Mouse (Mus musculus) ES-E14 (cell line): Measurements from ENCODE around the gene Sdc3. TPM values are rescaled to one million over a fixed set of nuclear protein-coding genes. Genes with fewer than 3 reads are reported as not detected.

ENCODE experiments used
- DNase-seq: peaks from one replicate; pipeline ENCODE4 v3.0.0-alpha.2; 2013; ENCODE audit warnings: low read depth, low spot score
- H3K27ac ChIP-seq: 2 replicates; pipeline ENCODE4 v1.5.1; 2012; ENCODE audit warnings: low read depth, mild to moderate bottlenecking, low read length, moderate library complexity, mixed read lengths; ENCODE audit not compliant: poor library complexity, insufficient read depth, severe bottlenecking
- H3K36me3 ChIP-seq: 2 replicates; pipeline ENCODE4 v1.6.1; 2012; ENCODE audit warnings: mild to moderate bottlenecking, low read length, moderate library complexity, mixed read lengths; ENCODE audit not compliant: control insufficient read depth, poor library complexity, insufficient read depth, severe bottlenecking
- H3K4me1 ChIP-seq, 2 experiments: fragments of 150-350 bp in 1 of 2; sonication (generic) in 1 of 2; 2 replicates each; pipeline ENCODE4 v1.6.1; 2012; ENCODE audit warnings: low read length in 2 of 2, mild to moderate bottlenecking in 1 of 2, mixed read lengths in 1 of 2; ENCODE audit not compliant: control insufficient read depth in 2 of 2, insufficient read depth in 2 of 2, poor library complexity in 1 of 2
- H3K4me3 ChIP-seq, 2 experiments: fragments of 150-350 bp in 1 of 2; sonication (generic) in 1 of 2; 2 replicates each; pipeline ENCODE4 v1.5.1; 2012; ENCODE audit warnings: low read length in 2 of 2, low read depth in 1 of 2, mild to moderate bottlenecking in 1 of 2, mixed read lengths in 1 of 2; ENCODE audit not compliant: insufficient read depth in 1 of 2, poor library complexity in 1 of 2, severe bottlenecking in 1 of 2
- H3K9ac ChIP-seq: 2 replicates; pipeline ENCODE4 v1.6.1; 2012; ENCODE audit warnings: low read depth, mild to moderate bottlenecking, low read length, mixed read lengths; ENCODE audit not compliant: poor library complexity, insufficient read depth, severe bottlenecking
- H3K9me3 ChIP-seq: fragments of 150-350 bp; sonication (generic); 2 replicates; pipeline ENCODE4 v1.6.1; 2012; ENCODE audit warnings: low read depth, mild to moderate bottlenecking, low read length; ENCODE audit not compliant: control insufficient read depth, insufficient read depth
- CHD2 ChIP-seq: IDR thresholded peaks from 2 replicates; pipeline ENCODE4 v1.6.1; 2014; ENCODE audit warnings: mild to moderate bottlenecking, low read depth, low read length, inconsistent platforms
- HCFC1 ChIP-seq: IDR thresholded peaks from 2 replicates; pipeline ENCODE4 v1.6.1; 2012; ENCODE audit warnings: low read length, inconsistent platforms, borderline replicate concordance; ENCODE audit not compliant: insufficient read depth
- MAFK ChIP-seq: IDR thresholded peaks from 2 replicates; pipeline ENCODE4 v1.6.1; 2014; ENCODE audit warnings: mild to moderate bottlenecking, low read depth, low read length, inconsistent platforms; ENCODE audit not compliant: insufficient read depth
- ZC3H11A ChIP-seq: IDR thresholded peaks from 2 replicates; pipeline ENCODE4 v1.6.1; 2012; ENCODE audit warnings: low read depth, mild to moderate bottlenecking, inconsistent platforms, low read length, borderline replicate concordance
- ZNF384 ChIP-seq: IDR thresholded peaks from 2 replicates; pipeline ENCODE4 v1.6.1; 2012; ENCODE audit warnings: low read depth, low read length, inconsistent platforms
- in situ Hi-C, 2 experiments: fragments of 600-800 bp; cut with MboI; formaldehyde crosslinking; loops; one replicate each; pipeline ENCODE4 v1.15.1; 2025; ENCODE audit warnings: low sequenced_read_pairs in 2 of 2, inconsistent platforms in 1 of 2; ENCODE audit not compliant: unreplicated experiment in 2 of 2
- total RNA-seq: library from RNA; depleted of rRNA; stranded (reverse); fragments of 300-350 nt; gene quantifications from 2 replicates; pipeline ENCODE4 v1.2.3, GENCODE M21; 2012

Sdc3 gene
- total RNA-seq, 1 experiment = 8.7 TPM

DNA sequence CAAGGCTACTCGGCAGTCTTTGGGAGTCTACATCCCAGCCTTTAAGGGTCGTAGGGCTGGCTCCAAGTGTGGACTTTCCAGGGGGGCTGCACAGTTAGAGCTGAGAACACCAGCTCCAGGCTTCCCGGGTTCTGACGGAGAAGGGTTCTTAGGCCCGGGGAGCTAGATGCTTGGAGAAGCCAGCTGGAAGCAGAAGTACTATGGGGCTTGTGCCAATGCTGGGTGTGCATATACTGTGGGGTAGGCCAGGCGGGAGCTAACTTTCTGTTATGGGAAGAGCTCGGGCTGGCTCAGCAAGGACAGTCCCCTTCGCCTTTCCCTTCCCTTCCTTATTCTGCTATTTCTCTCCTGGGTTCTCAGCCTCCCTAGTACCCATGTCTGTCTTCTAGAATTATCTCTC is 23.5 kb downstream of the Sdc3 start:
- no peak overlapping the region for H3K27ac ChIP-seq
- DNase-seq = no peak
- H3K4me1 ChIP-seq = peaks cover 0 to 2% of the 10 kb centered on the region in 2 experiments; a peak in 1 of 4 replicates
- H3K9ac ChIP-seq = no peak overlapping the region
- no peaks in the 10 kb centered on the region for H3K36me3 ChIP-seq
- no peaks in the 10 kb centered on the region for H3K9me3 ChIP-seq
- in situ Hi-C loops = no loop called here
- no peak overlapping the region for H3K4me3 ChIP-seq
- TF ChIP-seq MAFK = no peak
- TF ChIP-seq ZC3H11A = no peak
- TF ChIP-seq ZNF384 = no peak
- no peak for TF ChIP-seq CHD2
- no peak for TF ChIP-seq HCFC1

DNA sequence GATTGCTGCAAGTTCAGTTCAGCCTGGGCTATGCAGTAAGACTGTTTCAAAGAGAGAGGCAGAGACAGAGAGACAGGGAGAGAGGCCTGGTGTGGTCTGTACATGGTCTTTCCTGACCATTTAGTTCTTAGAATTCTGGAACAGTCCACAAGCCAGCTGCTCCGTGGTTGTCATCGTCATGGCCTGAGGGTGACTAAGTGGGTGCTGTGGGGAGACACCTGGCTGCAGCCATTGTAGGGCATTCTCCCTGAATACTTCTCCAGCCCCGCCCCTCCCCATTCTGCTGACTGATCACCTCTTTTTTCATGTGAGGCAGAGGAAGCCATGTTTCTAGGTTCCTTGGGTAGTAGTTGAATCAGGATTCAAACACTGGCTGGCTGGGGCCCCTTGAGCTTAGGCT is 27.5 kb downstream of the Sdc3 start:
- in situ Hi-C loops = no loop called here
- Histone ChIP-seq H3K4me1 (peaks cover 0 to 2% of the 10 kb centered on the region in 2 experiments; a peak in 1 of 4 replicates), H3K9me3 (no peaks in the 10 kb centered on the region), H3K4me3 (no peak overlapping the region), H3K9ac (no peak overlapping the region), H3K27ac (no peak overlapping the region), H3K36me3 (no peaks in the 10 kb centered on the region)
- no peak for DNase-seq
- TF ChIP-seq CHD2 (no peak), MAFK (no peak), HCFC1 (no peak), ZC3H11A (no peak), ZNF384 (no peak)

DNA sequence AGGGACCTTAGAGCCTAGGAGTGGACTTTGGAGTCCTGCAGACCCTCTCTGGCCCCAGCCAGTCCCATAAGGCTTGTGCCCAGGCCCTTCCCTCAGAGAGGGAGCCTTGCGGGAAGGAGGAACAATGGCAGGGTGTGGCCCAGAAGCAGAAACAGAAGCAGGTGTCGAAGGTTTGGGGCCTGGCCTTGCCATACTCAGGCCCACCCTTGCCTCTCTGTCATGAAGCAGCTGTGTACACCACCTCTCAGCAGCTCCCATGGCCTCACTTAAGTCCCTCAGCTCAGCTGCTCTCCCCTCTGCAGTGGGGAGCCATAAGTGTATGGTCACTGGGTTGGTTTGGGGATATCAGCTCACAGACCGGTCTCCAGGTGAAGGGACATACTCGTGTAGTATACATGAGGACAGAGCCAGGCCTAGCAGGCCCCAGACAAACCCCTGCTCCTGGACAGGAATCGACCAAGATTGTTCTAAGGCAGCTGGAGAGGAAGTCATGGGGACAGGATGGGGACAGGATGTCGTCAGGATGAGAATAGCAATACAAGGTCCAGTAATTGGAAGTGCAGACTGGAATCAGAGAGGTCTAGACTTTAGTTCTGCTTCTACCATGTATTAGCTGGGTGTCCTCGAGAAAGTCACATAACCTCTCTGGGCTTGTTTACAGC is 28.4 kb downstream of the Sdc3 start:
- TF ChIP-seq CHD2 = no peak
- TF ChIP-seq ZNF384 = no peak
- TF ChIP-seq ZC3H11A = no peak
- TF ChIP-seq MAFK = no peak
- no peak for TF ChIP-seq HCFC1
- Histone ChIP-seq H3K27ac (no peak overlapping the region), H3K4me1 (peaks cover 0 to 2% of the 10 kb centered on the region in 2 experiments; a peak in 1 of 4 replicates), H3K4me3 (no peak overlapping the region), H3K9me3 (no peaks in the 10 kb centered on the region), H3K36me3 (no peaks in the 10 kb centered on the region), H3K9ac (no peak overlapping the region)
- DNase-seq = no peak
- in situ Hi-C loops = no loop called here

DNA sequence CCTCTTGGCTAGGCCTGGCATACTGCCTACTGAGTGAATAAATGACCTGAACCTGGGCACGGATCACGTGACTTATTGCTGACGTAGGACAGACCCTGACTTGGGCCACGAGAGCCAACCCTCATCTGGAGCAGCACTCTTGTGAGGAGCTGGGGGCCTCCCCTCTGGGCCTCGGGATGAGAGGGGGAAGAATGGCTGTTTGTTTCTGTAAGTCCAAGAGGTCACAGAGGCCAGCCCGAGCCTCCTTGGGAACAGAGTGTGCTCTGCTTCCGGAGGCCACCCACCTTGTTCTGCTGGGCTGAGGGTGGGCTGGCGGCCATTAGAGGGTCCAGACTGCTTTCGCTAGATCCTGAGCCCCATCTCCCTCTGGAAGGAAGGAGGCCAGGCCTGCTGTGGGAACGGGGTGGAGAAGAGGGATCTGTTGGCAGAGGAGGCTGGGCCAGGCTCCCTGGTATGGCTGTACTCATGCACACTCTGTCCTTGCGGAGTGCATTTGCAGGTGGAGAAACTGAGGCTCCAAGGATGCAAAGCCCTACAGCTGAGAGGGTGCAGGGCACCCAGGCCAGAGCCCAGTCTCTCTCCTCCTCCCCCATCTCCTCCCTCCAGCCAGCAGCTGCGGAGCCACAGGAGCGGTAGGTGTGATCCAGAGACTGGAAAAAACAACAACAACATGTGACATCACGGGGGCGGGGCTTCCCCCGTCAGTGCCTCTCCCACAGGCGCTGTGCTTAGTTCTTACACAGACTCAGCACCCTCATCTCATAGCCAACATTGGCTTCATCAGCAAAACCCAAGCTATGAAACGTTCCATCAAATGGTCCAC is 36.7 kb downstream of the Sdc3 start:
- no peak overlapping the region for H3K27ac ChIP-seq
- no peaks in the 10 kb centered on the region for H3K36me3 ChIP-seq
- in situ Hi-C loops = no loop called here
- TF ChIP-seq ZC3H11A = no peak
- no peak for TF ChIP-seq ZNF384
- no peak for TF ChIP-seq MAFK
- TF ChIP-seq CHD2 = no peak
- TF ChIP-seq HCFC1 = no peak
- H3K4me1 ChIP-seq = peaks cover 6 to 9% of the 10 kb centered on the region in 2 experiments; a peak in 2 of 4 replicates
- H3K4me3 ChIP-seq = peak overlapping the region in 1 of 2 experiments; percentile 10; a peak in 1 of 4 replicates
- DNase-seq = peak; percentile 48
- H3K9ac ChIP-seq = 0 out of 2 replicates have a peak overlapping the region, but pooled peaks have one; percentile 4
- H3K9me3 ChIP-seq = no peaks in the 10 kb centered on the region
